Mouse (Mus musculus) adrenal gland, adult (tissue): Measurements from ENCODE around the gene Agtpbp1.
A peak's percentile ranks its signal among the peaks of the same experiment; 100 is the strongest.
"Not testable (repeated sequence)": the region's sequence is repeated elsewhere in the genome, so short reads cannot be mapped to it uniquely, and the experiment has no call there.

Experiments
- DNase-seq, 2 experiments: peaks; one replicate each; pipeline ENCODE4 v3.0.0; 2022 to 2023; ENCODE audit warnings: low spot score in 1 of 2; ENCODE audit not compliant: inconsistent age in 2 of 2

Gene Agtpbp1

GRCm38 (mm10) chr13:59486243-59486642 is 98.8 kb downstream of the Agtpbp1 start:
- no peak for DNase-seq

- no peak for DNase-seq
These were observed 99.6 kb downstream of the Agtpbp1 start for GRCm38 (mm10) chr13:59485456-59485855.

GRCm38 (mm10) chr13:59481484-59481855 is 103.6 kb downstream of the Agtpbp1 start:
- DNase-seq, result no peak

- no peak for DNase-seq
These were observed 104.2 kb downstream of the Agtpbp1 start for GRCm38 (mm10) chr13:59480599-59481483.

GRCm38 (mm10) chr13:59477928-59478327 is 107.1 kb downstream of the Agtpbp1 start:
- DNase-seq, result not testable (repeated sequence)

GRCm38 (mm10) chr13:59477451-59477850 is 107.6 kb downstream of the Agtpbp1 start:
- no peak for DNase-seq

GRCm38 (mm10) chr13:59474973-59475372 is 110.1 kb downstream of the Agtpbp1 start:
- DNase-seq, result no peak

- no peak for DNase-seq
These were observed 111.7 kb downstream of the Agtpbp1 start for GRCm38 (mm10) chr13:59473341-59473740.

GRCm38 (mm10) chr13:59472222-59472621 is 112.8 kb downstream of the Agtpbp1 start:
- DNase-seq, result peak in 1 of 2 experiments; percentile 44

GRCm38 (mm10) chr13:59469701-59470100 is 115.3 kb downstream of the Agtpbp1 start:
- DNase-seq, result no peak

- no peak for DNase-seq
These were observed 116.7 kb downstream of the Agtpbp1 start for GRCm38 (mm10) chr13:59468181-59468802.

GRCm38 (mm10) chr13:59467591-59467990 is 117.4 kb downstream of the Agtpbp1 start:
- peak; percentile 41 to 74 for DNase-seq

GRCm38 (mm10) chr13:59460958-59461357 is 124.1 kb downstream of the Agtpbp1 start:
- no peak for DNase-seq

- no peak for DNase-seq
These were observed 128.8 kb downstream of the Agtpbp1 start for GRCm38 (mm10) chr13:59456203-59456602.

- peak; percentile 16 to 59 for DNase-seq
These were observed 130.8 kb downstream of the Agtpbp1 start for GRCm38 (mm10) chr13:59454001-59454785.

GRCm38 (mm10) chr13:59453582-59453981 is 131.4 kb downstream of the Agtpbp1 start:
- no peak for DNase-seq

- no peak for DNase-seq
These were observed 132.0 kb downstream of the Agtpbp1 start for GRCm38 (mm10) chr13:59453045-59453444.

GRCm38 (mm10) chr13:59450840-59451239 is 134.2 kb downstream of the Agtpbp1 start:
- DNase-seq, result no peak

- no peak for DNase-seq
These were observed 137.9 kb downstream of the Agtpbp1 start for GRCm38 (mm10) chr13:59447130-59447529.

- no peak for DNase-seq
These were observed 139.8 kb downstream of the Agtpbp1 start for GRCm38 (mm10) chr13:59445179-59445578.

GRCm38 (mm10) chr13:59444371-59444770 is 140.7 kb downstream of the Agtpbp1 start:
- DNase-seq, result no peak
